Mouse (Mus musculus): ENCODE data around the gene Itln1.

Itln1 gene

DNA sequence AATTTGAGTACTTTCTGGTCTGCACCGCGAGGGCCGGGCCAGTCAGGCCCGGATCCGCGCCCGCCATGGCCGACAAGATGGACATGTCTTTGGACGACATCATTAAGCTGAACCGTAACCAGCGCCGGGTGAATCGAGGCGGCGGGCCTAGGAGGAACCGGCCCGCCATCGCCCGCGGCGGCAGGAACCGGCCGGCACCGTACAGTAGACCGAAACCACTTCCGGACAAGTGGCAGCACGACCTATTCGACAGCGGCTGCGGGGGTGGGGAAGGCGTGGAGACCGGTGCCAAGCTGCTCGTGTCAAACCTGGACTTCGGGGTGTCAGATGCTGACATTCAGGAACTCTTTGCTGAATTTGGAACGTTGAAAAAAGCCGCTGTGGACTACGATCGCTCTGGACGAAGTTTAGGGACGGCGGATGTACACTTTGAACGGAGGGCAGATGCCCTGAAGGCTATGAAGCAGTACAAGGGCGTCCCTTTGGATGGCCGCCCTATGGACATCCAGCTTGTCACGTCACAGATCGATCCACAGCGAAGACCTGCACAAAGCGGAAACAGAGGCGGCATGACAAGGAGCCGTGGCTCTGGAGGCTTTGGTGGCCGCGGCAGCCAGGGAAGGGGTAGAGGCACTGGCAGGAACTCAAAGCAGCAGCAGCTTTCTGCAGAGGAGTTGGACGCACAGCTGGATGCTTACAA lies 31.4 kb downstream of the Itln1 start:
- no peaks in the 10 kb centered on the region for H3K27me3 ChIP-seq (ENCODE audit: insufficient read depth, low read length)
- H3K36me3 ChIP-seq (ENCODE audit: insufficient read depth, low read length) = no peaks in the 10 kb centered on the region
- H3K4me1 ChIP-seq (replicated peaks; ENCODE audit: low read depth, low read length) = peaks cover 50% of the 10 kb centered on the region
- TF ChIP-seq POU5F1 (IDR thresholded peaks at IDR 0.05; ENCODE audit: borderline replicate concordance, low read length) = no peak
- 0 out of 2 replicates have a peak, but pooled peaks cover under 1% of the 10 kb centered on the region for H3K9me3 ChIP-seq (ENCODE audit: low read length)
- peak overlapping the region; percentile 85 for H3K4me3 ChIP-seq (replicated peaks; ENCODE audit: low read length)

DNA sequence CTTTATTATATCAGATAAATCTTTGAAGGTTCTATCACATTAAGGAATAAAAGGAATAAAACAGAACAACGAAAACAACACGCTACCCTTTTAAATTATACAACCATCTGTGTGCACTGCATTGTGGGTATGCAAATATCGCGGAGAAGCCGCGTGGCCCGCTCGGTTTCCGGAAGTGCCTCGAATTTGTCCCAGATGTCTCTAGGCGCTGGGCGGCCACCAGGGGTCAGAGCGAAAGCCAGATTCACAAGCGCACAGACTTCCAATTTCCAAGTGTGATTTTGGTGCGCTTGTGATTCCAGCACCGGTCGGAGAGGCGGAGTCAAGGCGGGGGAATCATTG lies 31.9 kb downstream of the Itln1 start, which contains the start of gene Alyref2:
Gene Alyref2 (plus strand): TSS at position 229 of the 342 bp plus-strand sequence.
- Histone ChIP-seq H3K9me3 (ENCODE audit: low read length) (no peaks in the 10 kb centered on the region), H3K27me3 (ENCODE audit: insufficient read depth, low read length) (no peaks in the 10 kb centered on the region), H3K4me3 (replicated peaks; ENCODE audit: low read length) (peak within 1 kb of the TSS; percentile 85), H3K36me3 (ENCODE audit: insufficient read depth, low read length) (no peaks in the 10 kb centered on the region), H3K4me1 (replicated peaks; ENCODE audit: low read depth, low read length) (peaks cover 51% of the 10 kb centered on the region)
- TF ChIP-seq POU5F1 (IDR thresholded peaks at IDR 0.05; ENCODE audit: borderline replicate concordance, low read length) = no peak
- TF ChIP-seq CTCF (conservative IDR thresholded peaks at IDR 0.05; ENCODE audit: low read length) = peak; percentile 44
- no peak for TF ChIP-seq NANOG (IDR thresholded peaks at IDR 0.05; ENCODE audit: borderline replicate concordance, low read length)

DNA sequence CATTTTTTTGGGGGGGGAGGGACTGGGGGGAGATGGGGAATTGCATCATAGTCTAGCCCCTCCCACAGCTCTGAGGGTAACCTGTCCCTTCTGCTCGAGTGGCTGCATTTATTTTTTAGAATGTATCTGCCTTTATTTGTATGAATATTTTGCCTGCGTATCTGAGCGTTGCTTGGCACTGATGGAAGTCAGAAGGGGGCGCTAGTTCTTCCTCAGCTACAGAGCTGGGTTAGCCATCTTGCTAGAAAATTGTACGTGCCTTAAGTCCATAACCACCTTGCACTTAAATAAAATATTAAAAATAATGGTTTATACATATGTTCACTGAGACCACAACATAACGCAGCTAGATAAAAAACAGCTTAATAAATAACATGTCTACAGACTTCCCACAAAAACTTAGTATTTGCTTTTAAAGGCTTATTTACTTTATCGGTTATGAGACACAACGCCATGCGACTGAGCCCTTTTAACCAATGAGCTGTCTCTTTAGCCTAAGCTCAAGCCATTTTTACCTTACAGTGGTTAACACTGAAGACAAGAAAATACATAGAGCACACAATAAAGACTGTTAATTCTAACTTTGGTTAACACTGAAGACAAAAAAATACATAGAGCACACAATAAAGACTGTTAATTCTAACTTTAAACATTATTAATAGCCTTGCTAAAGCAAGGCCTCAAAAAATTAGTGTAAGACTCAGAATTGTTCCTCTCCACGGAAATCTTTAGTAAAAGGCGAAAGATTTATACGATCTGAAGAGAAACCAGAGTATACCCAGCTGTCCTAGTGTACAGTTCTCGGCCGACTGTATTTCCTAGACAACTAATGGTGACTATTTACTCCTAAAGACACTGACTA lies 32.5 kb downstream of the Itln1 start:
- Histone ChIP-seq H3K4me1 (replicated peaks; ENCODE audit: low read depth, low read length) (peaks cover 51% of the 10 kb centered on the region), H3K27me3 (ENCODE audit: insufficient read depth, low read length) (no peaks in the 10 kb centered on the region), H3K9me3 (ENCODE audit: low read length) (no peaks in the 10 kb centered on the region), H3K4me3 (replicated peaks; ENCODE audit: low read length) (no peak overlapping the region), H3K36me3 (ENCODE audit: insufficient read depth, low read length) (no peaks in the 10 kb centered on the region)
- TF ChIP-seq POU5F1 (IDR thresholded peaks at IDR 0.05; ENCODE audit: borderline replicate concordance, low read length) (no peak), NANOG (IDR thresholded peaks at IDR 0.05; ENCODE audit: borderline replicate concordance, low read length) (no peak), CTCF (conservative IDR thresholded peaks at IDR 0.05; ENCODE audit: low read length) (peak; percentile 49)

DNA sequence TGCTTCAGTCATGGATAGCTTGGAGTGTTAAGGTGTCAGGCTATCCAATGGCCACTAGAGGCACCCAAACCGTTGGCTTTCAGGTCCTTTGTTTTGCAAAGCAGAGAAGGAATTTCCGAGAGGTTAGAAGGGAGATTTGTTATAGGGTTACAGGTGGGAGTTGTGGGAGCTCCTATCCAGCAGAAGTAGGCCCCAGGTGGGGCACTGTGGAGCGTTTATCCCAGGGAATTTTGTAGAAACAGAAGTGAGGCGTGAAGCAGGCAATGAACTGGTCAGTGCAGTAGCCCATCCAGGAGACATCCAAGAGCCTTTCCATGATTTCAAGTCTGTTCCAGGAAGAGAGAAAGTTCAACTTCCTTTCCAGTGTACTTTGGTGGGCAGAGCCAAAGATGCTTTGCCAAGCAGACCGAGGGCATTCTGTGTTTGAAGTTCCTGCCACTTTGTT lies 33.4 kb downstream of the Itln1 start:
- H3K9me3 ChIP-seq (ENCODE audit: low read length) = no peaks in the 10 kb centered on the region
- H3K4me3 ChIP-seq (replicated peaks; ENCODE audit: low read length) = no peak overlapping the region
- H3K4me1 ChIP-seq (replicated peaks; ENCODE audit: low read depth, low read length) = peaks cover 45% of the 10 kb centered on the region
- TF ChIP-seq NANOG (IDR thresholded peaks at IDR 0.05; ENCODE audit: borderline replicate concordance, low read length) (no peak), CTCF (conservative IDR thresholded peaks at IDR 0.05; ENCODE audit: low read length) (peak; percentile 78), POU5F1 (IDR thresholded peaks at IDR 0.05; ENCODE audit: borderline replicate concordance, low read length) (no peak)
- H3K36me3 ChIP-seq (ENCODE audit: insufficient read depth, low read length) = no peaks in the 10 kb centered on the region
- H3K27me3 ChIP-seq (ENCODE audit: insufficient read depth, low read length) = no peaks in the 10 kb centered on the region

DNA sequence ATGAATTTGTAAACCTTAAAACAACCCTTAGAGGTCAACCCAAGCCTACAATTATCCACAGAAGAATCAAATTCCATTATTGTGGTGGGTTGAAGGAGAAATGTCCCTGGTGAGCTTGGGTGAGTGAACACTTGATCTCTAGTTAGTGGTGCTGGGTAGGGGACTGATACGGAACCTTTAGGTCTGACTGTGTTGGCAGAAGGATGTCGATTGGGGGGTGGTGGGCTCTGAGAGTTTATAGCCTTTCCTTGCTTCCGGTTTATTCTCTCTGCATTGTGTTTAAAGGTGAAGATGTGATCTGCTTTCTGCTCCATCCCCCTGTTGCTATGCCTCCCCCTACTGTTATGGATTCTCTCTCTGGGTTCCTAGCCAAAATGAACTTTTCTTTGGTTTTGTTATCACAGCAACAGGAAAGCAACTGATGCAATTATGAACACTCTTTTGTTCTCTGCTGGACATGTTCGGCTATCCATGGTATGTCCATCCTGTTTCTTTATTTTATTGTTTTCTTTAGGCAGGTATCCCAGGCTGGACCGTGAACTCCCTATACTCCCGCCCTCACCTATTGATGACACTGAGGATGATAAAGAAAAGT lies 34.0 kb downstream of the Itln1 start:
- no peak for TF ChIP-seq NANOG (IDR thresholded peaks at IDR 0.05; ENCODE audit: borderline replicate concordance, low read length)
- no peak for TF ChIP-seq POU5F1 (IDR thresholded peaks at IDR 0.05; ENCODE audit: borderline replicate concordance, low read length)
- TF ChIP-seq CTCF (conservative IDR thresholded peaks at IDR 0.05; ENCODE audit: low read length) = no peak
- Histone ChIP-seq H3K4me3 (replicated peaks; ENCODE audit: low read length) (no peak overlapping the region), H3K4me1 (replicated peaks; ENCODE audit: low read depth, low read length) (peaks cover 45% of the 10 kb centered on the region), H3K27me3 (ENCODE audit: insufficient read depth, low read length) (no peaks in the 10 kb centered on the region), H3K36me3 (ENCODE audit: insufficient read depth, low read length) (no peaks in the 10 kb centered on the region), H3K9me3 (ENCODE audit: low read length) (no peaks in the 10 kb centered on the region)

DNA sequence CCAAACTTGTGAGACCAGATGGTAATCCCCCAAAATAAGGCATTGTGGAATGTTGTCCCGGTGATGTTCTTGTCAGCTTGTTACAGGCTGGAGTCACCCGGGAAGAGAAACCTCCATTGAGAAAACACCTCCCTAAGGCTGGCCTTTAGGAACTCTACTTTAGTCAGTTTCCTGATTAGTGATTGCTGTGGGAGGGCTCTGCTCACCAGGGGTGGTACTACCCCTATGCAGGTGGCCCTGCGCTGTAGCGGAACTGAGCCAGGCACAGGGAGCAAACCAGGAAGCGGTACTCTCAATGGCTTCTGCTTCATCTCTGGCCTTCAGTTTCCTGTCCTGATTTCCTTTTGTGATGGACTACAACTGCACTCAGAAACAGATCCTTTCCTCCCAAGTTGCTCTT lies 35.2 kb downstream of the Itln1 start:
- TF ChIP-seq NANOG (IDR thresholded peaks at IDR 0.05; ENCODE audit: borderline replicate concordance, low read length) (no peak), CTCF (conservative IDR thresholded peaks at IDR 0.05; ENCODE audit: low read length) (no peak), POU5F1 (IDR thresholded peaks at IDR 0.05; ENCODE audit: borderline replicate concordance, low read length) (no peak)
- peaks cover 39% of the 10 kb centered on the region for H3K4me1 ChIP-seq (replicated peaks; ENCODE audit: low read depth, low read length)
- H3K27me3 ChIP-seq (ENCODE audit: insufficient read depth, low read length) = no peaks in the 10 kb centered on the region
- no peaks in the 10 kb centered on the region for H3K9me3 ChIP-seq (ENCODE audit: low read length)
- H3K36me3 ChIP-seq (ENCODE audit: insufficient read depth, low read length) = no peaks in the 10 kb centered on the region
- no peak overlapping the region for H3K4me3 ChIP-seq (replicated peaks; ENCODE audit: low read length)

DNA sequence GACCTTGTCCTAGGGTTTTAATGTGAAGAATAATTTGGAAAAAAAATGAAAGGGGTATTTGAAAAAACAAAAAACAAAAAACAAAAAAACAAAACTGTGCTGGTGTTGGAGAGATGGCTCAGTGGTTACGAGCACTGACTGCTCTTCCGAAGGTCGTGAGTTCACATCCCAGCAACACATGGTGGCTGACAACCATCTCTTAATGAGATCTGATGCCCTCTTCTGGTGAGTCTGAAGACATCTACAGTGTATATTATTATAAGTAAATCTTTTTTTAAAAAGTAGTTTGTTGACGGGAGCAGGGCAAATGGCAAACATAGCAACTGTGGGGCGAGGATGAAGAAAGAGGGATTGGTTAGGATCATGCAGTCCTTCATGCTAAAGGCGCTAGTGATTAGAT lies 39.7 kb downstream of the Itln1 start:
- Histone ChIP-seq H3K9me3 (ENCODE audit: low read length) (no peaks in the 10 kb centered on the region), H3K36me3 (ENCODE audit: insufficient read depth, low read length) (no peaks in the 10 kb centered on the region), H3K4me1 (replicated peaks; ENCODE audit: low read depth, low read length) (peaks cover 30% of the 10 kb centered on the region), H3K4me3 (replicated peaks; ENCODE audit: low read length) (no peak overlapping the region), H3K27me3 (ENCODE audit: insufficient read depth, low read length) (no peaks in the 10 kb centered on the region)
- TF ChIP-seq CTCF (conservative IDR thresholded peaks at IDR 0.05; ENCODE audit: low read length) = no peak

DNA sequence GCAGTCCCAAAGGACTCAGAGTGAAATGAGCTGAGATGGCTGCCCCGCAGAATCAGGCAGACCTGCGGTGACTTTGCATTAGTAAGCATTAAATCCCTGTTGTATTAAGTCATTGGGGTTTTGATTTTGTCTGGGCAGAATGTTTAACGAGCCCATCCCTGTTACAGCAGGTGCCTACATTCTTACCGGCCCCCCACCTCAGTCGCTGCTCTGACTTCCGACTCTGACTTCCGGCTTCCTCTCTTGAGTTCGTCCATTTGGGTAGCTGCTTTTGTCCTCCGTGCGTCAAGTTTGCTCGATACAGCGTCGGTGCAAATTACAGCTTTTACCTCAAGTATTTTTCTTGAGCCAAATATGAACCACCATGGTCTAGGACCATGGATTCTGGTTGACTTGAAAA lies 40.9 kb downstream of the Itln1 start:
- TF ChIP-seq CTCF (conservative IDR thresholded peaks at IDR 0.05; ENCODE audit: low read length) = no peak
- TF ChIP-seq POU5F1 (IDR thresholded peaks at IDR 0.05; ENCODE audit: borderline replicate concordance, low read length) = no peak
- TF ChIP-seq NANOG (IDR thresholded peaks at IDR 0.05; ENCODE audit: borderline replicate concordance, low read length) = no peak
- no peaks in the 10 kb centered on the region for H3K27me3 ChIP-seq (ENCODE audit: insufficient read depth, low read length)
- peak overlapping the region; percentile 45; the same call in 1 of the 2 replicates for H3K4me3 ChIP-seq (replicated peaks; ENCODE audit: low read length)
- no peaks in the 10 kb centered on the region for H3K36me3 ChIP-seq (ENCODE audit: insufficient read depth, low read length)
- peaks cover 21% of the 10 kb centered on the region for H3K4me1 ChIP-seq (replicated peaks; ENCODE audit: low read depth, low read length)
- H3K9me3 ChIP-seq (ENCODE audit: low read length) = no peaks in the 10 kb centered on the region
